Mouse (Mus musculus) liver, postnatal 0 days (tissue): ENCODE measurements around the gene Ccdc162.

Experiments
- CTCF ChIP-seq: sonication (generic); IDR thresholded peaks from 2 replicates; pipeline ENCODE4 v1.5.1; 2016; ENCODE audit warnings: antibody characterized with exemption, low read depth
- EP300 ChIP-seq: IDR thresholded peaks from 2 replicates; pipeline ENCODE4 v1.6.1; 2016; ENCODE audit warnings: antibody characterized with exemption, low read depth, mild to moderate bottlenecking

GRCm38 (mm10) chr10:41544481-41545190 is 171.8 kb downstream of the Ccdc162 start:
- TF ChIP-seq CTCF: no peak
- TF ChIP-seq EP300: no peak
